Mouse (Mus musculus) spleen, adult 2 months (tissue): ENCODE measurements at regions not wholly inside any gene's neighbourhood (a gene's known extent, or its start where the extent isn't known, plus 50 kb on each side); places are given as distances from the start of the nearest gene placed in this dataset.

Experiments used
- CTCF ChIP-seq: fragments of 200-500 bp; IDR thresholded peaks from 2 replicates; pipeline ENCODE4 v1.5.1; 2011; ENCODE audit warnings: mild to moderate bottlenecking, inconsistent platforms; ENCODE audit not compliant: insufficient read depth, insufficient read length, insufficient replicate concordance; ENCODE audit errors: extremely low read depth
- POLR2A ChIP-seq: fragments of 200-500 bp; IDR thresholded peaks from 2 replicates; pipeline ENCODE4 v1.6.1; 2011; ENCODE audit warnings: low read depth, low read length, inconsistent platforms

GRCm38 (mm10) chr9:61627801-61628574 is 255.8 kb downstream of the Tle3 start:
- TF ChIP-seq CTCF (no peak), POLR2A (no peak)
